Mouse (Mus musculus): Measurements from ENCODE around the gene Setd5.

Gene Setd5

GRCm38 (mm10) chr6:113054552-113055107 lies 22.5 kb upstream of the Setd5 start:
- no peak for DNase-seq (ENCODE audit: low spot score)

GRCm38 (mm10) chr6:113060892-113061563 lies 16.1 kb upstream of the Setd5 start:
- DNase-seq (ENCODE audit: low spot score), result no peak

DNA sequence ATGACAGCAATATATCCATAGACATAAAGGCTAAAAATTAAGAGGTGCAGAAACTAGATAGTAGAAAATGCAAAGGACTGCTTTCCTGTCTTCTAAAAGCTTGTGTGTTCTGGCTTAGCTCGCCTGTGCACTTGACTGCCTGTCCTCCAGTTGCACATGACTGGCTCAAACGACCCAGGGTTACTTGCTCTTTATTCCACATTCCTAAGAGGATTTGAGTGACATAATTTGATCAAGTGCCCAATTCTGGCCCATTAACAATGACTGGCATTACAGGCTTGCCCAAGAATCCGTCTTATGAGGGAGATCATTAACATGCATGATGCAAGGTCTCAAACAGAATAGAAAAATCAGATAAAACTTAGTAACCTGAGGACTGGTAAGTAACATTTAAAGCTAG lies 14.9 kb upstream of the Setd5 start:
- DNase-seq (ENCODE audit: low spot score), result peak; percentile 97

- no peak for DNase-seq (ENCODE audit: low spot score)
Measured at GRCm38 (mm10) chr6:113063363-113063762, 13.8 kb upstream of the Setd5 start.

GRCm38 (mm10) chr6:113065186-113065585 lies 12.0 kb upstream of the Setd5 start:
- DNase-seq (ENCODE audit: low spot score), result no peak

DNA sequence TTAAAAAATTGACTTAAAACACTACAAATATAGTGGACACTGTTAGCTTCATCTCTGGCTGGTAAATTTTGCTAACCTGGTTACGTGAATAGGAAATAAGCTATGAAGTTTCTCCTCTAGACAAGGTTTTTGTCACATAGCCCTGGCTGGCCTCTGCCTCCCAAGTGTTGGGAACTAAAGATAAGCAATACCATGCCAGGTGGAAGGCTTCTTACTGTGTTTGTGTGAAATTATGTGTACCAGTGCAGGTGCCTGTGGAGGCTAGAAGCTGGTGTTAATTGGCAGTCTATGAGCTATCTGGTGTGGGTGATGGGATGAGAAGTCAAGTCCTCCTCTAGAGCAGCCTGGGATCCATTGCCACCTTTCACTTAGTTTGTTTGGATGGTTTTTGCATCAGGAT lies 8.0 kb upstream of the Setd5 start:
- no peak for DNase-seq (ENCODE audit: low spot score)

- peak; percentile 63 for DNase-seq (ENCODE audit: low spot score)
Measured at GRCm38 (mm10) chr6:113075261-113075660, 1.9 kb upstream of the Setd5 start.

DNA sequence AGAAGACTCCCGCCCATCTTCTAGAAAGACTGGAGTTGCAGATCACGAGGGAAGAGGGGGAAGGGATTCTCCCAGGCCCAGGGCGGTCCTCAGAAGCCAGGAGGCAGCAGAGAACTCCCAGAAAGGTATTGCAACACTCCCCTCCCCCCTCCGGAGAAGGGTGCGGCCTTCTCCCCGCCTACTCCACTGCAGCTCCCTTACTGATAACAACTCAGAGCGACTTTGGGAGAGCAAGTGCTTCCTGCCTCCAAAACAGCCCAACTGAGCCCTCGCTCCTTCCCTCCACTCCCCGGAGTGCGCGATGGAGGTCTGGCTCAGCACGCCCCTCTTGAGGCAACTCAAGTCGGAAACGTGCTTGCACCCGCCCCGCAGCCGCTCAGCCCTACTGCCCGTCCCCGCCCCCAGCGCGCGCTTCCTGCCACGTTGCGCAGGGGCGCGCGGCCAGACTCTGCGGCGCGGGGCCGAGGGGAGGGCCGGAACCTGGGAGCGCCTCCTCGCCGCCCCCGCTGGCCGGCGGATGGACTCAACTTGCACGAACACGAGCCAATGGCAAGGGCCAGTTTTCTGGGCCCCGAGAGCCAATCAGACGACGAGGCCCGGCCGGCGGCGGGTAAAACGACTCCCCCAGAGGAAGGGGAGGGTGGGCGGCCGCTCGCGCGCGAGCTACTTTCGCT lies 1.0 kb upstream of the Setd5 start:
- peak; percentile 99 for DNase-seq (ENCODE audit: low spot score)

DNA sequence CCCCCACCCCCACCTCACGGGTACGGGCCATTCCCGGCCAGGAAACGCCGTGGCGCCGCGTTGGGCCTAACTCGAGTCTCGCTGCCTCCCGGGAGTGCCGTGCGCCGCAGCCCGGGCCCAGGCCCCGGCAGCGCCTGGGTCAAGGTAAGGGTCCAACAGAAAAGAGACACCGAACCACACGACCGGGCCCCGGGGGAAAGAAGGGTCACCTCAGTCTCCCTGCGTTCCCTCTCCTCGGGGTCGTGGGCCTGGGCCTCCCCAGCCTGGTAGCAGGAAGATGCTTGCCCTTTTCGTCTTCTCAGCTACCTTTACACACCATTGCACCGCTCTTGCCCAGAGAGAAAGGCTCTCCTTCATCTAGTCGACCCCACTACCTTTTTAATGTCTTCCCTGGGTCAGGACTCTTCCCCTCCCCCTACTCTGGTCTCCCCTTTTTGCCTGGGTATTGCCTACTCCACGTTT lies 435 bp downstream of the Setd5 start:
- no peak for DNase-seq (ENCODE audit: low spot score)

DNA sequence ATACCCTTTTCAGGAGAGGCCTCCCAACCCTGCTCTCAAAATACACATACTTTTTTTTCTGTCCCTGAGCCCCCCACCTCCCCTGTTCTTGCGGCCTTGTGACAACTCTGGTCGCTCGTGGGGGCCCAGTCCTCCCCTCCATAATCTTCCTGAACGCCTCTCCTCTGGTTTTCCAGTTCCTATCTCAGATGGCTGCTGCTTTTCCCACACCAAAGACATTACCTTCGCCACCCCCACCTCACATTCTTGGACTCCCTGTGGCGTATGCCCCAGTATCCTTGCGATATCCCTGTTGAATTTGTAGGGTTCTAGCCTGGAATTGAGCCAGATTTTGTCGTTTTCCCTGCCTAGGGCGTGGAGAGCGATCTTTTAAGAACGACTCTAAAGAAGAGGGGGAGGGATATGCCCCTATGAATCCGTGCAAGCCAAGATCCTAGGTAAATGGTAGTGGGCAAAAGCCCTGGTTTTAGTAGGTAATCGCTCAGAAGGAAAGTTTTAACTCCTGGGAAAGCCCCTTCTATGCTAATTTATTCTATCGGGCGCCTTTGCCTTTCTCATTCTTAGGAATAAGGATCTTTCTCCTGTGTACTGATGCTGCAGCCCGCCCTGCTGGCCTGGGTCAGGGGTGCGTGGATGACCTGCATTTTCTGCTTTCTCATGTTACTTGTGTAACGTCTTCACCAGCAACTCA lies 1.0 kb downstream of the Setd5 start:
- DNase-seq (ENCODE audit: low spot score), result peak; percentile 76

DNA sequence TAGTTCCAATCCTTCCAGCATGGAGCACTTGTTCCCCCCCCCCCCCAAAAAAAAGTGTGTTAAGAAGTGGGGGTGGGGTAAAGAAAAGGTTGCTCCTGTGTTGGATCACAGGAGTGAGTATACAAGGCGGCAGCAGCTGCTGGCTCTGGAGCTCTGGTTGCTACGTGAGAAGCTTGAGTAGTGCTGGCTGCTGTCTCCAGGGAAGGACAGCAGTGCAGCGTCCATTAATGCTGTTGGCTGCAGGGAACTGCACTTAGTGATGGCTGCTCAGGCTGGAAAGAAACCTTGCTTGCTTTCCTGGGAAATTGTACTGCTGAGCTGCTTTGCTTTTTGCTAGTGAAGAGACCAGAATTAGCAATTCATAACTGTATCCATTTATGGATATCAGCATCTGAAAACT lies 2.3 kb downstream of the Setd5 start:
- DNase-seq (ENCODE audit: low spot score), result peak; percentile 63

DNA sequence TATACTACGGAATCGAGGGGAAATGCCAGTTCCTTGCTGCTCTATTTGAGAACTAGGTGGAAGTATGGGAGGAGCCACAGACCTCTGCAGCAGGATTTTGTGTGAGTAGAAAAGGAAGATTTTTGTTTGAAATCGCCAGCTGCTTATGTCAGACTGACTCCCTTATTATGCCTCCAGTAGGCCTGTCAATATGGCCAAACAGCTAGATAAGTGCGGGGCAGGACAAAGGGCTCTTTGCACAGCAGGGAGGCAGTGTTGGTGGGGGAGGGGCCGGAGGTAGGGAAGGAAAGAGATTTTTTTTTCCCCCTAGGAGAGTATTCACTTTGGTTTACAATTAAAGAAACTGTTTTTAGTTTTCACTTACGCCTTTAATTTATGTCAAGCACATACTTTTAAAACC lies 5.1 kb downstream of the Setd5 start:
- no peak for DNase-seq (ENCODE audit: low spot score)

DNA sequence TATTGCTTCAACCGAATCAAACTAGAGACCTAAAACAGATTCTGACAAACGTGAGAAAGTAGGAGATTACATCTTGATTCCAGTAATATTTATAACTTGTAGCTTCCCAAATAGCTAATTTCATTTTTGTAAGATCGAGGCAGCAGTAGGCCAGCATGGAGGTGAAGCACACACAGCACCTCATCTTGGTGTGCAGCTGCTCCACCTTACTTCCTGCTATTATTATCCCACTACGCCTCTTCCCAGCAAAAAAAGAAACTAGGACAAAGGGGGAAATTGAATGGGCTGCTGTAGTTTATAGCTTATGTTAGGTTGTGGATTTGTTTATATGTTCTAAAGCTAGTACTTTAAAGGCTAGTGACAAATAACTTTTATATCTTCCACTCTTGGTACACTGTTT lies 7.4 kb downstream of the Setd5 start:
- no peak for DNase-seq (ENCODE audit: low spot score)

DNA sequence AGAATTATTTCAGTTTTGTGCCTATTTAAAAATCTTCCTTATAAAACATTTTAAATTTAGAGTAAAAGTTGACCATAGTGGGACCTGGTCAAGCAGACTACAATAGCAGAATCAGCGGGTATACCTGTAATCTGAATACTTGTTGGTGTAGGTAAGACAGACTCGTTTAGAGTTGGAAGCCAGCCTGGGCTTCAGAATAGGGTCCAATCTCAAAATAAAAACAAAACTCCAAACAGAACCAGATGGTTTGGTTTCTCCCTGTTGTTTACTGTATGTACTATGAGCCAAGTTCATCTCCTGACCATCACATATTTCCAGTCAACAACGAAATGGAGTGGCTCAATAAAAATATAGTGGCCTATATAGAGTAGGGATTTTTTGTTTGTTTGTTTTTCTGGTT lies 16.0 kb downstream of the Setd5 start:
- DNase-seq (ENCODE audit: low spot score), result no peak

DNA sequence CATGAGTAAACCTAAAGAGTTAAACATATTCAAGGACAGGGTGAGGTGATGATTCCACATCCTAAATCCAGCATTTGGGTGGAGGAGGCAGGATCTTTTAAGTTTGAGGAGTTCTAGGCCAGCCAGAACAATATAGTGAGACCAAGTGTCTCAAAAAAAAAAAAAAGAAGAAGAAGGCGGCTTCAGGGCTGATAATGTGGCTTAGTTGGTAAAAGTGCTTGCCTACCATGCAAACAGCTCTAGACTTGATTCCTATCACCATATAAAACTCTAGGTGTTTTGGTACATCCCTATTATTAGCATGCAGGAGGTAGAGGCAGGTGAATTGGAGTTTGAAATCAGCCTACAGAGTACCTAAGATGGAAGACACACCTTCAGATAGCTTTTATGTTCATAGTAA lies 18.4 kb downstream of the Setd5 start:
- no peak for DNase-seq (ENCODE audit: low spot score)

GRCm38 (mm10) chr6:113097662-113098061 lies 20.5 kb downstream of the Setd5 start:
- DNase-seq (ENCODE audit: low spot score), result no peak

- DNase-seq (ENCODE audit: low spot score), result peak; percentile 99
Measured at GRCm38 (mm10) chr6:113099640-113100289, 22.6 kb downstream of the Setd5 start.

GRCm38 (mm10) chr6:113102541-113102940 lies 25.4 kb downstream of the Setd5 start:
- no peak for DNase-seq (ENCODE audit: low spot score)

GRCm38 (mm10) chr6:113103765-113104164 lies 26.6 kb downstream of the Setd5 start:
- DNase-seq (ENCODE audit: low spot score), result peak; percentile 41

GRCm38 (mm10) chr6:113109378-113109777 lies 32.2 kb downstream of the Setd5 start:
- DNase-seq (ENCODE audit: low spot score), result no peak

DNA sequence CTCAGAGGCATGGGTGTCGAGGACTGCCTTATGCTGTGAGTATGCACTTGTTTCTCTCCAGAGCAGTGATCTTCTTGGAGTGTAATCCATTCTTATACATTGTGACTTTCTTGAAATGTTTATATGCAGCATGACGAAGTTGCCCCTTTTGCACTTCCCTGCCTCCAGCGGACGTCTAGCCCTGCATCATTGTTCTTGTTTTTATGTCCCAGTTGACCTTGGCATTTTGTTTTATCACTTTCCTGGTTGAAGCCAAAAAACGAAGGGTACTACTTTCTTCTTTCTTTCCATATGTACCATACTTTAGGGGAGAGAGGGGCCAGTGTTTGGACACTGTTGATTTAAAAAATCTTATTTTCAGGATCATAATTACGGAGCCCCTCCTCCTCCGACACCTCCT lies 32.8 kb downstream of the Setd5 start:
- no peak for DNase-seq (ENCODE audit: low spot score)

- DNase-seq (ENCODE audit: low spot score), result peak; percentile 38
Measured at GRCm38 (mm10) chr6:113120806-113121205, 43.6 kb downstream of the Setd5 start.
